Mouse (Mus musculus) liver, postnatal 0 days (tissue): ENCODE data around the gene Gm10778. TPM values are rescaled to one million over a fixed set of nuclear protein-coding genes. Genes with fewer than 3 reads are reported as not detected.
"Not testable (repeated sequence)": the region's sequence is repeated elsewhere in the genome, so short reads cannot be mapped to it uniquely, and the experiment has no call there.

ENCODE experiments used
- ATAC-seq: fragments of 200-750 bp; cut with Nextera tagmentation; 2 replicates; pipeline ENCODE4 v1.8.0; 2017; ENCODE audit warnings: mild to moderate bottlenecking, moderate library complexity
- DNase-seq: peaks from one replicate; pipeline ENCODE4 v3.0.0-alpha.2; 2016
- H3K27ac ChIP-seq: fragments of 300-500 bp; sonication (generic); 2 replicates; pipeline ENCODE4 v1.5.1; 2014; ENCODE audit warnings: antibody characterized with exemption, moderate library complexity, mild to moderate bottlenecking, low read depth
- H3K27me3 ChIP-seq: fragments of 300-500 bp; sonication (generic); 2 replicates; pipeline ENCODE4 v1.6.1; 2014; ENCODE audit warnings: low read length, control low read depth, mixed read lengths; ENCODE audit not compliant: insufficient read depth
- H3K36me3 ChIP-seq: fragments of 300-500 bp; sonication (generic); replicated peaks from 2 replicates; pipeline ENCODE4 v1.6.1; 2014; ENCODE audit warnings: mild to moderate bottlenecking, control low read depth, low read length, moderate library complexity, mixed read lengths; ENCODE audit not compliant: insufficient read depth
- H3K4me1 ChIP-seq: fragments of 300-500 bp; sonication (generic); 2 replicates; pipeline ENCODE4 v1.6.1; 2014; ENCODE audit warnings: antibody characterized with exemption, mild to moderate bottlenecking, control low read depth; ENCODE audit not compliant: insufficient read depth
- H3K4me2 ChIP-seq: fragments of 300-500 bp; sonication (generic); 2 replicates; pipeline ENCODE4 v1.6.1; 2014; ENCODE audit warnings: low read depth, mild to moderate bottlenecking, low read length, moderate library complexity, mixed read lengths
- H3K4me3 ChIP-seq: fragments of 300-500 bp; sonication (generic); 2 replicates; pipeline ENCODE4 v1.5.1; 2014; ENCODE audit warnings: low read depth, low read length
- H3K9ac ChIP-seq: fragments of 300-500 bp; sonication (generic); replicated peaks from 2 replicates; pipeline ENCODE4 v1.6.1; 2014; ENCODE audit warnings: mild to moderate bottlenecking, moderate library complexity
- H3K9me3 ChIP-seq: fragments of 300-500 bp; sonication (generic); 2 replicates; pipeline ENCODE4 v1.6.1; 2016; ENCODE audit warnings: mild to moderate bottlenecking, control low read depth, low read length, mixed read lengths
- CTCF ChIP-seq: sonication (generic); IDR thresholded peaks from 2 replicates; pipeline ENCODE4 v1.5.1; 2016; ENCODE audit warnings: antibody characterized with exemption, low read depth
- EP300 ChIP-seq: IDR thresholded peaks from 2 replicates; pipeline ENCODE4 v1.6.1; 2016; ENCODE audit warnings: antibody characterized with exemption, low read depth, mild to moderate bottlenecking
- WGBS: fragments of 180-500 bp; shearing (Covaris S2); extraction: QIAGEN DNeasy Blood & Tissue Kit; methylation state at CpG from one replicate; pipeline ENCODE4 v1.1.7; 2014; ENCODE audit not compliant: insufficient replicate concordance; 5-methylcytosine and 5-hydroxymethylcytosine counted together
- polyA plus RNA-seq: library from polyadenylated mRNA; unstranded; fragments of >200 nt; fragmentation: Nextera tagmentation; extraction: Ambion mirVana; gene quantifications from 2 replicates; pipeline ENCODE4 v1.2.1, GENCODE M21; 2015

Gm10778 gene
- polyA plus RNA-seq, 1 experiment from 2014 or later = 1.1 TPM

- Histone ChIP-seq H3K36me3 (0 out of 2 replicates have a peak, but pooled peaks cover 5% of the 10 kb centered on the region), H3K9ac (peak overlapping the region; percentile 73), H3K4me2 (peak overlapping the region; percentile 93), H3K4me3 (peak overlapping the region; percentile 80), H3K9me3 (no peaks in the 10 kb centered on the region), H3K27me3 (no peaks in the 10 kb centered on the region), H3K4me1 (peaks cover 17% of the 10 kb centered on the region), H3K27ac (peak overlapping the region; percentile 91)
- TF ChIP-seq EP300 (no peak), CTCF (no peak)
- ATAC-seq (peak; percentile 35), DNase-seq (no peak)
- WGBS = 41% methylated on average over 7 of the region's 7 CpGs
Observed at GRCm38 (mm10) chr10:81627836-81628220, 21.0 kb upstream of the Gm10778 start.

GRCm38 (mm10) chr10:81628390-81628789, 20.5 kb upstream of the Gm10778 start, which contains the start of gene Ankrd24:
Gene Ankrd24 (plus strand): TSS chr10:81628540.
- no peaks in the 10 kb centered on the region for H3K27me3 ChIP-seq
- H3K36me3 ChIP-seq = 0 out of 2 replicates have a peak, but pooled peaks cover 5% of the 10 kb centered on the region
- H3K9me3 ChIP-seq = no peaks in the 10 kb centered on the region
- peaks cover 18% of the 10 kb centered on the region for H3K4me1 ChIP-seq
- H3K4me2 ChIP-seq = peak within 1 kb of the TSS; percentile 93
- H3K9ac ChIP-seq = peak within 1 kb of the TSS; percentile 73
- TF ChIP-seq EP300 (no peak), CTCF (no peak)
- DNase-seq (no peak), ATAC-seq (no peak)
- peak within 1 kb of the TSS; percentile 80 for H3K4me3 ChIP-seq
- peak within 1 kb of the TSS; percentile 91 for H3K27ac ChIP-seq
- 83% methylated on average over 16 of the region's 16 CpGs for WGBS

GRCm38 (mm10) chr10:81633253-81634099, 15.4 kb upstream of the Gm10778 start:
- no peaks in the 10 kb centered on the region for H3K36me3 ChIP-seq
- no peaks in the 10 kb centered on the region for H3K9me3 ChIP-seq
- WGBS = 5% methylated on average over 37 of the region's 37 CpGs
- H3K27me3 ChIP-seq = no peaks in the 10 kb centered on the region
- peaks cover 11% of the 10 kb centered on the region for H3K4me1 ChIP-seq
- TF ChIP-seq EP300 (no peak), CTCF (no peak)
- no peak overlapping the region for H3K27ac ChIP-seq
- ATAC-seq (peak; percentile 91), DNase-seq (peak; percentile 89)
- peak overlapping the region; percentile 89 for H3K4me2 ChIP-seq
- H3K9ac ChIP-seq = peak overlapping the region; percentile 60
- peak overlapping the region; percentile 50 for H3K4me3 ChIP-seq

GRCm38 (mm10) chr10:81636338-81636737, 12.5 kb upstream of the Gm10778 start:
- H3K27ac ChIP-seq = no peak overlapping the region
- TF ChIP-seq CTCF (no peak), EP300 (no peak)
- 12% methylated on average over 8 of the region's 8 CpGs for WGBS
- H3K4me2 ChIP-seq = no peak overlapping the region
- H3K9me3 ChIP-seq = no peaks in the 10 kb centered on the region
- peaks cover 10% of the 10 kb centered on the region for H3K4me1 ChIP-seq
- DNase-seq (no peak), ATAC-seq (no peak)
- no peak overlapping the region for H3K4me3 ChIP-seq
- H3K36me3 ChIP-seq = no peaks in the 10 kb centered on the region
- no peak overlapping the region for H3K9ac ChIP-seq
- no peaks in the 10 kb centered on the region for H3K27me3 ChIP-seq

GRCm38 (mm10) chr10:81638101-81638500, 10.8 kb upstream of the Gm10778 start:
- Histone ChIP-seq H3K4me2 (no peak overlapping the region), H3K4me3 (no peak overlapping the region), H3K36me3 (no peaks in the 10 kb centered on the region), H3K4me1 (peaks cover 25% of the 10 kb centered on the region), H3K27ac (no peak overlapping the region), H3K27me3 (no peaks in the 10 kb centered on the region), H3K9me3 (no peaks in the 10 kb centered on the region), H3K9ac (no peak overlapping the region)
- DNase-seq (no peak), ATAC-seq (no peak)
- TF ChIP-seq CTCF (no peak), EP300 (no peak)
- WGBS = 61% methylated on average over 6 of the region's 6 CpGs

GRCm38 (mm10) chr10:81640825-81641224, 8.0 kb upstream of the Gm10778 start:
- not testable (repeated sequence) for H3K27ac ChIP-seq, H3K9me3 ChIP-seq, ATAC-seq, H3K9ac ChIP-seq, H3K4me2 ChIP-seq, H3K4me3 ChIP-seq, H3K27me3 ChIP-seq, DNase-seq, H3K36me3 ChIP-seq
- 71% methylated on average over 4 of the region's 4 CpGs for WGBS
- peaks cover 18% of the 10 kb centered on the region for H3K4me1 ChIP-seq
